Mouse (Mus musculus) cerebellum, adult 9-11 months (tissue): ENCODE measurements around the gene Gls.

ENCODE experiments used
- DNase-seq: peaks from one replicate; pipeline ENCODE4 v3.0.0; 2022

Gene Gls

DNA sequence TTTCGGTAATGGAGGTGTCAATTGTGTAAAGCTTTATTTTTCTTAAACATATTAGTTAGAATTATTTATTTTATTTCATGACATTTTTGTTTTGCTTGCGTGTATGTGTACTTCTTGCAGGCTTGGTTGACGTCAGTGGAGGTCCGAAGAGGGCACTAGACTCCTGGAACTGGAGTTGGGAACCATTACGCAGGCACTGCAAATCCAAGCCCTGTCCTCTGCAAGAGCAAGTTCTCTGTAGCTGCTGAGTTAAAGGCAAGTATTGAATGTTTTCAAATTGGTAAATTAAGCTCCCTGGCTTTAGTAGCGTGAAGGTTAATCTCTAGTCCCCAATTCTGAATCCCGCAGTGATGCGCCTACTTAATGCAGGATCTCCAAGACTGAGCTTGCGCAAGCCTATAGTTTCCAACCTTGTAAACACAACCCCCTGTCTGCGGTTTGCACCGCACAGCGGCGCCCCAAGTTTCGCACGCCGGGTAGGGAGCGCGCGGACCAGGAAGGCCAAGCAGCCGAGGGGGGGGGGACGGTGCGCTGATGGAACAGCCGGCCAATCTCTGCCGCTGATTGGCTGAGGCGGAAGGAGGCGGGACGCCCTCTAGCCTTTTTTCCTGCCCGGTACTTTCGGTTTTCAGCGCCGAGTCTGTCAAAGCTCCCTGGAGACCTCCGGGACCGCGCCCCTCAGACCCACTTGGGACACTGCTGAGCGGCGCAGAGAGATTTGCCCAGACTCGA is 114.0 kb downstream of the Gls start, which contains the start of gene Stat1:
Gene Stat1 (plus strand): TSS at position 581 of the 732 bp plus-strand sequence.
- DNase-seq = peak; percentile 85

DNA sequence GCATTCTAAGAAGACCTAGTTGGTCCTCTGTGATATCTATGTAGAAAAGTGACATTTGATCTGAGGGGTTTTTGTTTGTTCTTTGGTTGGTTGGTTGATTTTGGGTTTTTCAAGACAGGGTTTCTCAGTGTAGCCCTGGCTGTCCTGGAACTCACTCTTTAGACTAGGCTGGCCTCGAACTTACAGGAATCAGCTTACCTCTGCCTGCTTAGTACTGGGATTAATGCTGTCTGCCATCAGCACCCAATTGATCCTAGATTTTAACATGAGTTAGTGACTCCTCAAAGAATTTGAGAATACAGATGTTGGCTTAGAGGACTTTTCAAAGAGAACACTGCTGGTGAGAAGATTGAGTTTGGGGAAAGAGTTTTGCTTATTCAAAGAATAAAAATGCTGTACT is 115.3 kb downstream of the Gls start:
- DNase-seq = no peak

DNA sequence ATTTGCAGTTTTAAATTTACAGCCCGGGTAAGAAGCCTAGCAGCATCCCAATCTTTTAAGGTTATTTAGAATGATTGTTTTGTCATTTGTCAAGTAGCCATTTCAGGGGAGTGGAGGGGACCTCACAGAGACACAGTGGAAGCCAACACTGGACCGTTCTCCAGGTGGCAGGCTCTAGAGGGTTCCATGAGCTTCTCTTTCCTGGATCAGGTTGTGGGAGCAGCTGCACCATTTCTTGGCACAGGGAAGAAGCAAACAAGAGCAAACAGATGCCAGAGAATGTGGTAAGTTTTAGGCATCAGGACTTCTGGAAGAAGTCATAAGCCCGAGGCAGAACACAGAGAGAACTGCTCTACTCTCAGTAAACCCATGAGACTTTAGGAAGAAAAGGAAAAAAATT is 116.6 kb downstream of the Gls start:
- no peak for DNase-seq

DNA sequence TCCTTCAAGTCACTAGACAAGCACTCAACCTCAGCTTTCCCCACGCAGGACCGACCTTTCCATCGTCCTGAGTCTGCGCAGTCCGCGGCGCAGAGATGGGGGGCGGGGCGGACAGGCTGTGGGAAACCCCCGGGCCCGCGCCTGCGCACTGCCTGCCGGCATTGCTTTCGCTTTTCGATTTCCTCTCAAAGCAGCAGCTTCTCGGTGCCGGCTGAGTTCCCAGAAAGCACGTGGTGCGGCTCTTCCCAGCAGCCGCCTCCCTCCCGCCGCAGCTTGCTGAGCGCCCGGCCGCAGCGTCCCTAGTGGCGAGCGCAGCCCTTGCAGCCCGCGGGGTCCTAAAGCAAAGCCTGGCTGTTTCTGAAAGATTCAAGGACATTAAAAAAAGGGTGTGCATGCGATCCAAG is 119.4 kb downstream of the Gls start:
- peak; percentile 99 for DNase-seq
